Mouse (Mus musculus) heart, embryonic 13.5 days (tissue): ENCODE measurements around the gene Bag3. TPM values are rescaled to one million over a fixed set of nuclear protein-coding genes. Genes with fewer than 3 reads are reported as not detected.

Experiments used
- ATAC-seq: fragments of 200-750 bp; cut with Nextera tagmentation; 2 replicates; pipeline ENCODE4 v1.8.0; 2017; ENCODE audit warnings: moderate TSS enrichment; ENCODE audit not compliant: insufficient number of reproducible peaks, low FRiP score, low TSS enrichment; ENCODE audit errors: extremely low read depth
- H3K27ac ChIP-seq: fragments of 300-500 bp; sonication (generic); replicated peaks from 2 replicates; pipeline ENCODE4 v1.5.1; 2015; ENCODE audit warnings: moderate library complexity, mild to moderate bottlenecking, inconsistent platforms
- H3K27me3 ChIP-seq: fragments of 300-500 bp; sonication (generic); replicated peaks from 2 replicates; pipeline ENCODE4 v1.6.1; 2015; ENCODE audit warnings: mild to moderate bottlenecking, inconsistent platforms
- H3K36me3 ChIP-seq: fragments of 300-500 bp; sonication (generic); 2 replicates; pipeline ENCODE4 v1.6.1; 2015; ENCODE audit warnings: mild to moderate bottlenecking, inconsistent platforms
- H3K4me1 ChIP-seq: fragments of 300-500 bp; sonication (generic); 2 replicates; pipeline ENCODE4 v1.6.1; 2015; ENCODE audit warnings: inconsistent platforms
- H3K4me2 ChIP-seq: fragments of 300-500 bp; sonication (generic); 2 replicates; pipeline ENCODE4 v1.6.1; 2015; ENCODE audit warnings: inconsistent platforms, mild to moderate bottlenecking, moderate library complexity
- H3K4me3 ChIP-seq: fragments of 300-500 bp; sonication (generic); 2 replicates; pipeline ENCODE4 v1.5.1; 2015; ENCODE audit warnings: moderate library complexity, mild to moderate bottlenecking, inconsistent platforms
- H3K9ac ChIP-seq: fragments of 300-500 bp; sonication (generic); 2 replicates; pipeline ENCODE4 v1.6.1; 2015; ENCODE audit warnings: inconsistent platforms, mild to moderate bottlenecking, moderate library complexity
- H3K9me3 ChIP-seq: fragments of 300-500 bp; sonication (generic); 2 replicates; pipeline ENCODE4 v1.6.1; 2016; ENCODE audit warnings: inconsistent platforms
- WGBS: fragments of 180-500 bp; shearing (Covaris S2); methylation state at CpG from one replicate; pipeline ENCODE4 v1.1.7; 2015; ENCODE audit warnings: mixed read lengths; 5-methylcytosine and 5-hydroxymethylcytosine counted together
- microRNA-seq: library from miRNA; unstranded; fragments of <30 nt; microRNA quantifications from one replicate; pipeline ENCODE4, GENCODE M21; 2016
- polyA plus RNA-seq: library from polyadenylated mRNA; unstranded; fragments of >200 nt; fragmentation: Nextera tagmentation; extraction: Ambion mirVana; gene quantifications from 2 replicates; pipeline ENCODE4 v1.2.1, GENCODE M21; 2015

Bag3 gene
- polyA plus RNA-seq, 1 experiment from 2014 or later = 21.5 TPM

GRCm38 (mm10) chr7:128583213-128583948, 60.0 kb downstream of the Bag3 start:
- Histone ChIP-seq H3K4me1 (peaks cover 22% of the 10 kb centered on the region), H3K36me3 (no peaks in the 10 kb centered on the region), H3K27me3 (no peaks in the 10 kb centered on the region), H3K27ac (no peak overlapping the region), H3K4me3 (no peak overlapping the region), H3K9ac (no peak overlapping the region), H3K4me2 (no peak overlapping the region), H3K9me3 (no peaks in the 10 kb centered on the region)
- WGBS = 73% methylated on average over 6 of the region's 6 CpGs
- no peak for ATAC-seq

GRCm38 (mm10) chr7:128587334-128587933, 64.0 kb downstream of the Bag3 start:
- H3K9me3 ChIP-seq = no peaks in the 10 kb centered on the region
- no peaks in the 10 kb centered on the region for H3K27me3 ChIP-seq
- 48% methylated on average over 4 of the region's 4 CpGs for WGBS
- H3K27ac ChIP-seq = no peak overlapping the region
- no peak overlapping the region for H3K4me3 ChIP-seq
- H3K36me3 ChIP-seq = no peaks in the 10 kb centered on the region
- H3K4me2 ChIP-seq = no peak overlapping the region
- H3K9ac ChIP-seq = no peak overlapping the region
- H3K4me1 ChIP-seq = peaks cover 25% of the 10 kb centered on the region
- ATAC-seq = no peak

GRCm38 (mm10) chr7:128591345-128592084, 68.1 kb downstream of the Bag3 start:
- Histone ChIP-seq H3K9ac (peak overlapping the region; percentile 39), H3K4me1 (peaks cover 22% of the 10 kb centered on the region), H3K27ac (0 out of 2 replicates have a peak overlapping the region, but pooled peaks have one; percentile 3), H3K36me3 (no peaks in the 10 kb centered on the region), H3K9me3 (0 out of 2 replicates have a peak, but pooled peaks cover under 1% of the 10 kb centered on the region), H3K27me3 (no peaks in the 10 kb centered on the region), H3K4me2 (no peak overlapping the region), H3K4me3 (no peak overlapping the region)
- 29% methylated on average over 9 of the region's 9 CpGs for WGBS
- no peak for ATAC-seq

GRCm38 (mm10) chr7:128592118-128592935, 68.9 kb downstream of the Bag3 start:
- peak overlapping the region; percentile 36; the same call in 1 of the 2 replicates for H3K27ac ChIP-seq
- H3K4me2 ChIP-seq = peak overlapping the region; percentile 68
- H3K9ac ChIP-seq = peak overlapping the region; percentile 66
- H3K36me3 ChIP-seq = no peaks in the 10 kb centered on the region
- peaks cover 22% of the 10 kb centered on the region for H3K4me1 ChIP-seq
- WGBS = 13% methylated on average over 21 of the region's 21 CpGs
- H3K4me3 ChIP-seq = peak overlapping the region; percentile 40
- ATAC-seq = no peak
- H3K27me3 ChIP-seq = no peaks in the 10 kb centered on the region
- peaks cover 6% of the 10 kb centered on the region; the same call in 1 of the 2 replicates for H3K9me3 ChIP-seq

- H3K4me1 ChIP-seq = peaks cover 22% of the 10 kb centered on the region
- peak overlapping the region; percentile 36; the same call in 1 of the 2 replicates for H3K27ac ChIP-seq
- WGBS = 19% methylated on average over 6 of the region's 6 CpGs
- no peak for ATAC-seq
- no peaks in the 10 kb centered on the region for H3K27me3 ChIP-seq
- H3K4me3 ChIP-seq = peak overlapping the region; percentile 40; the same call in 1 of the 2 replicates
- peak overlapping the region; percentile 68 for H3K4me2 ChIP-seq
- no peaks in the 10 kb centered on the region for H3K36me3 ChIP-seq
- H3K9ac ChIP-seq = peak overlapping the region; percentile 66; the same call in 1 of the 2 replicates
- peaks cover 6% of the 10 kb centered on the region; the same call in 1 of the 2 replicates for H3K9me3 ChIP-seq
These were observed 69.5 kb downstream of the Bag3 start for GRCm38 (mm10) chr7:128592936-128593241.

- Histone ChIP-seq H3K4me3 (no peak overlapping the region), H3K27me3 (no peaks in the 10 kb centered on the region), H3K27ac (no peak overlapping the region), H3K9me3 (peaks cover 6% of the 10 kb centered on the region; the same call in 1 of the 2 replicates), H3K36me3 (no peaks in the 10 kb centered on the region), H3K4me1 (peaks cover 19% of the 10 kb centered on the region), H3K9ac (no peak overlapping the region), H3K4me2 (no peak overlapping the region)
- 84% methylated on average over 2 of the region's 2 CpGs for WGBS
- no peak for ATAC-seq
These were observed 72.9 kb downstream of the Bag3 start for GRCm38 (mm10) chr7:128596274-128596673.

Small RNA genes lying within 50 kb of the gene (microRNA-seq; reads per million reads assigned to microRNA genes)
- gene Gm24365 = not detected

Other genes with a start within 250 kb of the Bag3 start
- gene BC017158, start 225.4 kb upstream of the Bag3 start, polyA plus RNA-seq = 16.6 and 17.3 TPM in 2 replicates
- gene Rgs10, start 104.9 kb upstream of the Bag3 start, polyA plus RNA-seq = 12.3 and 13.0 TPM in 2 replicates
- gene Tial1, start 61.9 kb upstream of the Bag3 start, polyA plus RNA-seq = 16.4 and 17.9 TPM in 2 replicates
- 10.0 and 11.7 TPM in 2 replicates for gene Inpp5f, start 87.7 kb downstream of the Bag3 start, polyA plus RNA-seq
- gene Mcmbp, start 216.9 kb downstream of the Bag3 start, polyA plus RNA-seq = 37.7 and 39.8 TPM in 2 replicates
- 30.7 and 31.4 TPM in 2 replicates for gene Sec23ip, start 221.3 kb downstream of the Bag3 start, polyA plus RNA-seq